Mouse (Mus musculus): ENCODE measurements around the gene Pknox2. TPM values are rescaled to one million over a fixed set of nuclear protein-coding genes. Genes with fewer than 3 reads are reported as not detected.

Gene Pknox2
- total and polyA plus RNA-seq, 3 experiments, result 1.8 to 3.5 (median 2.9) TPM

- no peak for DNase-seq
Observed at GRCm38 (mm10) chr9:37101059-37101940, 45.9 kb downstream of the Pknox2 start.

DNA sequence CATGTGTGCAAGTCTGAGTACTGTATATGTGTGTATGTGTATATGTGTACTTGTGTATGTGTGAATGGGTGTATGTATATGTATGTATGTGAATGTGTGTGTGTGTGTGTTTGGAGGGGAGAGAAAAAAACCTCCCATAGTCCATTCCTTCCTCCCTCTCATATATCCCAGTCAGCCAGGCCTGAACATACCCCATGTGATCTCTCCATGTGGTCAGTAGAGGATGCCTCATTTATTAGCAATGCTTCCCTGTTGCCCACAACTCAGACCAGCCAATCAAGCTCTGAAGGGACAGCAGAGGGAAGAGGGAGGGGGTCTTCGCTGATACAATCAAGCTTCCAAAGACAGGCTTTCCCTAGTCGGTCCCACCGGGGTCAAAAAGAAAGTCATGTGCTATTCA, 47.6 kb downstream of the Pknox2 start:
- DNase-seq, result no peak

- DNase-seq, result no peak
Observed at GRCm38 (mm10) chr9:37098600-37098999, 48.6 kb downstream of the Pknox2 start.

- DNase-seq, result no peak
Observed at GRCm38 (mm10) chr9:37094230-37094990, 52.8 kb downstream of the Pknox2 start.

GRCm38 (mm10) chr9:37093086-37093485, 54.1 kb downstream of the Pknox2 start:
- no peak for DNase-seq

DNA sequence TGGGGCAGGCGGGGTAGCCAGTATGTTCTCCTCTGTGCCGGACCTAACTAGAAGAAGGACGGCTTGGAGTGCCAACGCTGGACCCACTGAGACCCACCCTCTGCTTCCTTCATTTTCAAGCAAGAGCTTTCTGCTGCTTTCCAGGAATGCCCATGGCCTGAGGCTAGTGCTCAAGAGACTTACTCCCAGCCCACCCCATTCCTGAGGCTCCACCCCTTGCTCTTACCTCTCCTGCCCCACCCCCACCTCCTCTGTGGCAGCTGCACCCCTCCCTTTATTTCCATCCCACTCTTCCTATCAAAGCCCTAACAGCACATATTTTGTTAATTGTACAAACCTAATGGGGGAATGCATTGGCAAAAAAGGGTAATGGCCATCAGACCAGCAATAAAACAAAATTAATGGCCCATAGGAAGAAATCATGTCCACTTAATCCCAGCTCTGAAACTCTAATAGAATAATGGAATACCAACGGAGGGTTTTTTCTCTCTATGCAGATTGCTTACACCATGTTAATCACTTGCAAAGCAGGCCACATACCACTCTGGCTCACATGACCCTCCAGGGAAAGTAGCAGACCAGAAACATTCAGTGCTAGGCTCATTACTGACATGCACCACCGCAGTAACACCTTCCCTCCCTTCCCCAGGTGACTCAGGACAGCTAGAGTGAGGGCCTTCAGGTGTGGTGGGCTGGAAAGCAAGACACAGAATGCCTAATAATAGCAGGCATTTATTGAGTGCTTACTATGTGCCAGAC, 57.1 kb downstream of the Pknox2 start:
- DNase-seq, result no peak

DNA sequence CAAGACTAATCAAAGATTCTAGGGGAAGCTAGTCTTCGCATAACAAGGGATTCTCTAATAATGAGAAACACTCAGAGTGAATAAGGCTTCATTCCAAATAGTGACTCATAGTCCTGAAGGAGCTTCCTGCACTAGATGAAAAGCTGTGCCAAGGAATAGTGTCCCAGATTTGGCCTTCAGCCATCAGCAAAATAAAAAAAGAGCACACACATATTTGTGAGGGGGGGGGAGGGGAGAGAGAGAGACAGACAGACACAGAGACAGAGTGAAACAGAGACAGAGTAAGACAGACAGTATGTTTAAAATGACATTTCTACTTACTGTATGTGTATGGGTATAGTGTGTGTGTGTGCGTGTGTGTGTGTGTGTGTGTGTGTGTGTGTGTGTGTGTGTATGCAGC, 61.8 kb downstream of the Pknox2 start:
- DNase-seq, result peak; percentile 45

GRCm38 (mm10) chr9:37082246-37082645, 65.0 kb downstream of the Pknox2 start:
- DNase-seq, result no peak

DNA sequence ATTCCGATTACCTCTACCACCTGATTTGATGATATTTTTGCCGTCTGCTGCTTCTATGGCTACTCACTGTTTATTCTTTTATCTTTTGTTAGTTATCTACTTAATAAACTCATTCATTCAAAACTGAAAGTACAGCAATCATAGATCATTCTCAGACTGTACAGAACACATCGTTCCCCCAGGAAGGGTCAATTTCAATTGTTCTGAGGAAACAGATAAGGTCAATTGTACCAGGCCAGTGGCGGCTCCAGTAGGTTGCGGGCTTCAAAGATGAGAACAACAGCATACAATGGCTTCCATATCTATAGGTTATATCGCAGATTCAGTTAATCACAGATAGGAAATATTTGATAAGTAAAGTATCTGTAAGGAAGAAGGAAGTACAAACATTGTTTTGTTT, 66.9 kb downstream of the Pknox2 start:
- no peak for DNase-seq

- DNase-seq, result no peak
Observed at GRCm38 (mm10) chr9:37077063-37077418, 70.2 kb downstream of the Pknox2 start.

GRCm38 (mm10) chr9:37076386-37077062, 70.7 kb downstream of the Pknox2 start:
- DNase-seq, result no peak

GRCm38 (mm10) chr9:37075903-37076302, 71.3 kb downstream of the Pknox2 start:
- DNase-seq, result no peak

- DNase-seq, result no peak
Observed at GRCm38 (mm10) chr9:37069391-37070312, 77.6 kb downstream of the Pknox2 start.

DNA sequence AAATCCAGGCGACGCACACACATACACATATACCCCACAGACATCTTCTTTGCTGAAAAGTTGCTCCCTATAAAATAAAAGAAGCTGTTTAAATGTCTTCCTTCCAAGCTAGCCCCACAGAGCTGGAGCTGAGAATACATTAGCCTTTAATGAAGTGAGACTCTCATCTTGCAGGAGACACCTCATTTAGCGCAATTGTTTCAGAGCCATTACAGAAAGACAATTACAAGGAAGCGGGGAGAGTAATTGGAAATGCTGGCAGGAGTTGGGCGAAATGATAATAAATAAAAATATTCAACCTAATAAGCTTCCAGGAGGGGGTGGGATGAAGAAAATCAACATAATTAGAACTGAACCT, 79.8 kb downstream of the Pknox2 start:
- DNase-seq, result no peak

DNA sequence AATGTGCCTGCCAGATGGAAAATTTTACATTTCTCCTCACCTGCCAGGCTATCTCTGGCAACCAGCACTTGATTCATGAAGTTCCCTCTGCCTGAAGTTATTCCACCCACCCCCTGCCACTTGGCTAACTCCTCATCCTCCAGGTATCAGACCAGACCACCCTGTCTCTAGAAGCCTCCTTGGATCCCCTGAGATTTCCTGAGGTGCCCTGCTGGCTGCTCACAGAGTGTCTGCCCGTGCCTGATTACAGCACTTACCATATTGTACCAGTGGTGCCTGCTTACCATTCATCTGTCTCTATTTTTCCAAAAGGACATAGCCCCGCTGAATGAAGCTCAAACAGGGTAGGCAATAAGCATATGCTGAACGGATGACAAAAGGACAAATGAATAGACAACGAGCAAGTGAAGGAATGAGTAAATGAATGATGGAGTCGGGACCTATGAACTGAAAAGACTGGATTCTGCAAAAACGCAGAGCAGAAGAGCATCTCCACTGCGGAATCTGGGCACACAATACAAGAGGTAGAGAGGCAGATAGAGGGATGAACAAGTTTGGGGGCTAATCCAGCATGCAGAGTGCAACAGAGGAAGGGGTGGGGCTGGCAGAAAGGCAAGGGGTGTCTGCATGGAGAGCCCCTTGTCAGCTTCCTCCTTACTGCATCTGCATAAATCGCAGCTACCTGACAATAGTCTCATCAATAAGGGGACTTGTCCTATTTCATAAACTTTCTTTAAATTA, 80.3 kb downstream of the Pknox2 start:
- no peak for DNase-seq

DNA sequence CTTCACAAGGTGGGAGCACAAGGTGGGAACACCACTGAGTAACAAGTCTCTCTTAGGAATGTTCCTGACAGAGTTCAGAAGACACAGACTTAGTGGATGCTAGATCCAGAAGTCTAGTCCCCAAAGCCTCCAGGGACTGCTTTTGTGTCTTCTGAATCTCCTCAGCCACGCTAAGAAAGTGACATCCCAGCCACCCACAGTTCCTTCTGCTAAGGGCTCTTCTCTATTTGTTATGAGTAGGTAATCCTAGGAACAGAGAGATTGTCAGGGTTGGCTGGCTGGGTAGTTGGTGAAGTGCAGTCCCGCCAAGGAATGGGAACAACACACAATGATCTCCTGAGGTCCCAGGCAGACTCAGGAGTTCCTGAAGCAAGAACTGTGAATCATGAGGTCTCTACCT, 85.6 kb downstream of the Pknox2 start:
- DNase-seq, result no peak

- DNase-seq, result no peak
Observed at GRCm38 (mm10) chr9:37054703-37055102, 92.5 kb downstream of the Pknox2 start.

GRCm38 (mm10) chr9:37053601-37054512, 93.3 kb downstream of the Pknox2 start:
- peak; percentile 14 for DNase-seq

DNA sequence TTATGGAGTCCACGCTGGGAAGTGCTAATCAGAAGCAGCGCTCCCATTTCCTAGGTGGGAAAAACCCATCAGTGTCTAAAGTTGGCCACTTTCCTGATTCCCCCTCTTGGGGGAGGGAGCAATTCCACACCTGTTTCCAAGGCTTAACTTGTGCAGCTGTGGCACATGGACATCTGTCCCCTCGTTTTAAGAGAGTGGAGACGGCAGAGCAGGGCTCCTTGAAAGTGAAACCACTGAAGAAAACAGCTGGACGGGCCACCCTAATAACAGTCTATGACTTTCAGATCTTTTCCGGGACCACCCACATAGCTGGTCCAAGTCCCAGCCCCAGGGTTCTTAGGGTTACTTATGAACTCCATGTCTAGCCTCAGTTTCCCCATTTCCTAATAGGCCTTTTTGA, 94.2 kb downstream of the Pknox2 start:
- DNase-seq, result no peak

Measured in adrenal gland, adult 2 months (tissue).